Mouse (Mus musculus) bone marrow macrophage, adult 2 months (primary cell): ENCODE results near the gene Pnpo.

Experiments used
- CTCF ChIP-seq: IDR thresholded peaks from 2 replicates; pipeline ENCODE4 v1.5.1; 2012; ENCODE audit warnings: low read depth, mild to moderate bottlenecking, low read length, moderate library complexity
- POLR2A ChIP-seq: IDR thresholded peaks from 2 replicates; pipeline ENCODE4 v1.6.1; 2012; ENCODE audit warnings: mild to moderate bottlenecking, low read depth, low read length, borderline replicate concordance

DNA sequence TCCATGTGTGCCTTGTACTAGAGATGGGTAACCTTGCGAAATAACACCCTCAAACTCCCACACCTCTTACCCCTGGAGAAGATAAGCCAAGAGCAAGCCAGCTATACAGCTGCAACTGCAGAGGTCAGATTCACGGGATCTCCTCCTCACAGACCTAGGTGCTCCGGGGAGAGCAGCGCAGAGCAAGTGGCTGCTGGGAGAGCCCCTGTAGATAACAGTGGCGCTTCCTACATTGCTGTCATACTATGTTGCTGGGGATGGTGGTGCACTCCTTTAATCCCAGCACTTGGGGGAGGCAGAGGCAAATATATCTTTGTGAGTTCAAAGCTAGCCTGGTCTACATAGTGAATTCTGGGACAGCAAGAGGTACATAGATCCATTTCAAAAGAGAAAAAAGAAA is 17.2 kb downstream of the Pnpo start:
- TF ChIP-seq CTCF: no peak
- TF ChIP-seq POLR2A: no peak
